Mouse (Mus musculus): ENCODE measurements at regions not wholly inside any gene's neighbourhood (a gene's known extent, or its start where the extent isn't known, plus 50 kb on each side); places are given as distances from the start of the nearest gene placed in this dataset.
"Not testable (repeated sequence)": the region's sequence is repeated elsewhere in the genome, so short reads cannot be mapped to it uniquely, and the experiment has no call there.

GRCm38 (mm10) chrX:5203101-5203500, 251.2 kb downstream of the Btbd35f27 start:
- DNase-seq = peak in 1 of 2 experiments; percentile 2
- intact Hi-C loops (cut with DNase I) = not testable (repeated sequence)

Measured in gastrocnemius, postnatal 36 days (tissue).